Mouse (Mus musculus) heart, embryonic 13.5 days (tissue): ENCODE results near the gene 1700025G04Rik. TPM values are rescaled to one million over a fixed set of nuclear protein-coding genes. Genes with fewer than 3 reads are reported as not detected.

Source experiments
- ATAC-seq: fragments of 200-750 bp; cut with Nextera tagmentation; 2 replicates; pipeline ENCODE4 v1.8.0; 2017; ENCODE audit warnings: moderate TSS enrichment; ENCODE audit not compliant: insufficient number of reproducible peaks, low FRiP score, low TSS enrichment; ENCODE audit errors: extremely low read depth
- H3K27ac ChIP-seq: fragments of 300-500 bp; sonication (generic); replicated peaks from 2 replicates; pipeline ENCODE4 v1.5.1; 2015; ENCODE audit warnings: moderate library complexity, mild to moderate bottlenecking, inconsistent platforms
- H3K27me3 ChIP-seq: fragments of 300-500 bp; sonication (generic); replicated peaks from 2 replicates; pipeline ENCODE4 v1.6.1; 2015; ENCODE audit warnings: mild to moderate bottlenecking, inconsistent platforms
- H3K36me3 ChIP-seq: fragments of 300-500 bp; sonication (generic); 2 replicates; pipeline ENCODE4 v1.6.1; 2015; ENCODE audit warnings: mild to moderate bottlenecking, inconsistent platforms
- H3K4me1 ChIP-seq: fragments of 300-500 bp; sonication (generic); 2 replicates; pipeline ENCODE4 v1.6.1; 2015; ENCODE audit warnings: inconsistent platforms
- H3K4me2 ChIP-seq: fragments of 300-500 bp; sonication (generic); 2 replicates; pipeline ENCODE4 v1.6.1; 2015; ENCODE audit warnings: inconsistent platforms, mild to moderate bottlenecking, moderate library complexity
- H3K4me3 ChIP-seq: fragments of 300-500 bp; sonication (generic); 2 replicates; pipeline ENCODE4 v1.5.1; 2015; ENCODE audit warnings: moderate library complexity, mild to moderate bottlenecking, inconsistent platforms
- H3K9ac ChIP-seq: fragments of 300-500 bp; sonication (generic); 2 replicates; pipeline ENCODE4 v1.6.1; 2015; ENCODE audit warnings: inconsistent platforms, mild to moderate bottlenecking, moderate library complexity
- H3K9me3 ChIP-seq: fragments of 300-500 bp; sonication (generic); 2 replicates; pipeline ENCODE4 v1.6.1; 2016; ENCODE audit warnings: inconsistent platforms
- WGBS: fragments of 180-500 bp; shearing (Covaris S2); methylation state at CpG from one replicate; pipeline ENCODE4 v1.1.7; 2015; ENCODE audit warnings: mixed read lengths; 5-methylcytosine and 5-hydroxymethylcytosine counted together
- polyA plus RNA-seq: library from polyadenylated mRNA; unstranded; fragments of >200 nt; fragmentation: Nextera tagmentation; extraction: Ambion mirVana; gene quantifications from 2 replicates; pipeline ENCODE4 v1.2.1, GENCODE M21; 2015

The 1700025G04Rik gene
- polyA plus RNA-seq, 1 experiment from 2014 or later: 24.3 TPM

- Histone ChIP-seq H3K9ac (no peak overlapping the region), H3K27me3 (no peaks in the 10 kb centered on the region), H3K36me3 (no peaks in the 10 kb centered on the region), H3K4me1 (peaks cover 15% of the 10 kb centered on the region; the same call in 1 of the 2 replicates), H3K4me2 (no peak overlapping the region), H3K9me3 (no peaks in the 10 kb centered on the region), H3K4me3 (no peak overlapping the region), H3K27ac (no peak overlapping the region)
- 81% methylated on average over 6 of the region's 6 CpGs for WGBS
- no peak for ATAC-seq
Observed at GRCm38 (mm10) chr1:151933605-151934004, 156.3 kb downstream of the 1700025G04Rik start.

- Histone ChIP-seq H3K4me1 (peaks cover 27% of the 10 kb centered on the region), H3K27ac (no peak overlapping the region), H3K36me3 (no peaks in the 10 kb centered on the region), H3K9me3 (no peaks in the 10 kb centered on the region), H3K4me2 (no peak overlapping the region), H3K9ac (no peak overlapping the region), H3K4me3 (no peak overlapping the region), H3K27me3 (no peaks in the 10 kb centered on the region)
- WGBS: 73% methylated on average over 8 of the region's 8 CpGs
- no peak for ATAC-seq
Observed at GRCm38 (mm10) chr1:151926826-151927225, 163.1 kb downstream of the 1700025G04Rik start.

GRCm38 (mm10) chr1:151926141-151926540, 163.8 kb downstream of the 1700025G04Rik start:
- WGBS: 65% methylated on average over 4 of the region's 4 CpGs
- peaks cover 25% of the 10 kb centered on the region for H3K4me1 ChIP-seq
- no peak overlapping the region for H3K4me2 ChIP-seq
- no peaks in the 10 kb centered on the region for H3K27me3 ChIP-seq
- no peaks in the 10 kb centered on the region for H3K9me3 ChIP-seq
- H3K4me3 ChIP-seq: no peak overlapping the region
- H3K36me3 ChIP-seq: no peaks in the 10 kb centered on the region
- ATAC-seq: no peak
- H3K9ac ChIP-seq: no peak overlapping the region
- H3K27ac ChIP-seq: no peak overlapping the region

GRCm38 (mm10) chr1:151925738-151926137, 164.2 kb downstream of the 1700025G04Rik start:
- ATAC-seq: no peak
- no peak overlapping the region for H3K27ac ChIP-seq
- no peak overlapping the region for H3K4me2 ChIP-seq
- no peak overlapping the region for H3K4me3 ChIP-seq
- H3K36me3 ChIP-seq: no peaks in the 10 kb centered on the region
- H3K9me3 ChIP-seq: no peaks in the 10 kb centered on the region
- H3K27me3 ChIP-seq: no peaks in the 10 kb centered on the region
- WGBS: 76% methylated on average over 7 of the region's 7 CpGs
- H3K9ac ChIP-seq: no peak overlapping the region
- H3K4me1 ChIP-seq: peaks cover 25% of the 10 kb centered on the region

GRCm38 (mm10) chr1:151918806-151919357, 171.0 kb downstream of the 1700025G04Rik start:
- no peak overlapping the region for H3K4me2 ChIP-seq
- peaks cover 11% of the 10 kb centered on the region for H3K4me1 ChIP-seq
- H3K4me3 ChIP-seq: no peak overlapping the region
- no peak overlapping the region; the same call in 1 of the 2 replicates for H3K9ac ChIP-seq
- no peak overlapping the region for H3K27ac ChIP-seq
- H3K36me3 ChIP-seq: 0 out of 2 replicates have a peak, but pooled peaks cover 2% of the 10 kb centered on the region
- ATAC-seq: no peak
- WGBS: 58% methylated on average over 9 of the region's 9 CpGs
- H3K27me3 ChIP-seq: no peaks in the 10 kb centered on the region
- no peaks in the 10 kb centered on the region for H3K9me3 ChIP-seq

GRCm38 (mm10) chr1:151917736-151918135, 172.2 kb downstream of the 1700025G04Rik start:
- no peaks in the 10 kb centered on the region for H3K27me3 ChIP-seq
- H3K4me3 ChIP-seq: no peak overlapping the region
- WGBS: 82% methylated on average over 3 of the region's 3 CpGs
- ATAC-seq: no peak
- no peak overlapping the region for H3K9ac ChIP-seq
- 0 out of 2 replicates have a peak, but pooled peaks cover 2% of the 10 kb centered on the region for H3K36me3 ChIP-seq
- peaks cover 11% of the 10 kb centered on the region for H3K4me1 ChIP-seq
- H3K4me2 ChIP-seq: no peak overlapping the region
- H3K27ac ChIP-seq: no peak overlapping the region
- no peaks in the 10 kb centered on the region for H3K9me3 ChIP-seq

GRCm38 (mm10) chr1:151914494-151914893, 175.4 kb downstream of the 1700025G04Rik start:
- Histone ChIP-seq H3K4me3 (no peak overlapping the region), H3K9me3 (no peaks in the 10 kb centered on the region), H3K27me3 (no peaks in the 10 kb centered on the region), H3K36me3 (0 out of 2 replicates have a peak, but pooled peaks cover 4% of the 10 kb centered on the region), H3K4me1 (peaks cover 10% of the 10 kb centered on the region), H3K27ac (no peak overlapping the region), H3K9ac (no peak overlapping the region), H3K4me2 (no peak overlapping the region)
- ATAC-seq: no peak
- 87% methylated on average over 9 of the region's 9 CpGs for WGBS

- H3K4me1 ChIP-seq: peaks cover 4% of the 10 kb centered on the region; the same call in 1 of the 2 replicates
- H3K36me3 ChIP-seq: peaks cover 13% of the 10 kb centered on the region; the same call in 1 of the 2 replicates
- H3K4me2 ChIP-seq: no peak overlapping the region
- H3K27ac ChIP-seq: 0 out of 2 replicates have a peak overlapping the region, but pooled peaks have one; percentile 5
- no peak overlapping the region for H3K9ac ChIP-seq
- ATAC-seq: no peak
- no peaks in the 10 kb centered on the region; the same call in 1 of the 2 replicates for H3K9me3 ChIP-seq
- H3K4me3 ChIP-seq: no peak overlapping the region
- H3K27me3 ChIP-seq: no peaks in the 10 kb centered on the region
- 61% methylated on average over 4 of the region's 4 CpGs for WGBS
Observed at GRCm38 (mm10) chr1:151907014-151907413, 182.9 kb downstream of the 1700025G04Rik start.

- Histone ChIP-seq H3K36me3 (no peaks in the 10 kb centered on the region), H3K4me3 (no peak overlapping the region), H3K4me1 (peaks cover 21% of the 10 kb centered on the region), H3K4me2 (no peak overlapping the region), H3K27ac (no peak overlapping the region), H3K27me3 (no peaks in the 10 kb centered on the region), H3K9ac (no peak overlapping the region), H3K9me3 (no peaks in the 10 kb centered on the region)
- 69% methylated on average over 12 of the region's 12 CpGs for WGBS
- ATAC-seq: no peak
Observed at GRCm38 (mm10) chr1:151900706-151901360, 189.1 kb downstream of the 1700025G04Rik start.

GRCm38 (mm10) chr1:151899964-151900363, 190.0 kb downstream of the 1700025G04Rik start:
- Histone ChIP-seq H3K4me1 (peaks cover 21% of the 10 kb centered on the region), H3K27ac (no peak overlapping the region), H3K9me3 (no peaks in the 10 kb centered on the region), H3K27me3 (no peaks in the 10 kb centered on the region), H3K4me3 (no peak overlapping the region), H3K9ac (no peak overlapping the region), H3K36me3 (no peaks in the 10 kb centered on the region), H3K4me2 (no peak overlapping the region)
- no peak for ATAC-seq
- 31% methylated on average over 7 of the region's 7 CpGs for WGBS

- Histone ChIP-seq H3K9ac (no peak overlapping the region), H3K4me2 (no peak overlapping the region), H3K4me1 (peaks cover 31% of the 10 kb centered on the region), H3K27me3 (no peaks in the 10 kb centered on the region), H3K36me3 (peaks cover 8% of the 10 kb centered on the region), H3K9me3 (no peaks in the 10 kb centered on the region), H3K4me3 (no peak overlapping the region), H3K27ac (no peak overlapping the region)
- 65% methylated on average over 4 of the region's 4 CpGs for WGBS
- ATAC-seq: no peak
Observed at GRCm38 (mm10) chr1:151895406-151895805, 194.5 kb downstream of the 1700025G04Rik start.

GRCm38 (mm10) chr1:151893976-151894375, 195.9 kb downstream of the 1700025G04Rik start:
- Histone ChIP-seq H3K27me3 (no peaks in the 10 kb centered on the region), H3K36me3 (peaks cover 8% of the 10 kb centered on the region), H3K4me2 (no peak overlapping the region), H3K9me3 (no peaks in the 10 kb centered on the region), H3K27ac (no peak overlapping the region), H3K9ac (no peak overlapping the region), H3K4me3 (no peak overlapping the region), H3K4me1 (peaks cover 38% of the 10 kb centered on the region)
- ATAC-seq: no peak
- 73% methylated on average over 5 of the region's 5 CpGs for WGBS
